Mouse (Mus musculus): ENCODE data around the gene Cldn5. TPM values are rescaled to one million over a fixed set of nuclear protein-coding genes. Genes with fewer than 3 reads are reported as not detected.

The Cldn5 gene
- polyA plus RNA-seq (2016; fragmentation: Nextera tagmentation; extraction: Ambion mirVana): 24.4 and 24.7 TPM in 2 replicates

DNA sequence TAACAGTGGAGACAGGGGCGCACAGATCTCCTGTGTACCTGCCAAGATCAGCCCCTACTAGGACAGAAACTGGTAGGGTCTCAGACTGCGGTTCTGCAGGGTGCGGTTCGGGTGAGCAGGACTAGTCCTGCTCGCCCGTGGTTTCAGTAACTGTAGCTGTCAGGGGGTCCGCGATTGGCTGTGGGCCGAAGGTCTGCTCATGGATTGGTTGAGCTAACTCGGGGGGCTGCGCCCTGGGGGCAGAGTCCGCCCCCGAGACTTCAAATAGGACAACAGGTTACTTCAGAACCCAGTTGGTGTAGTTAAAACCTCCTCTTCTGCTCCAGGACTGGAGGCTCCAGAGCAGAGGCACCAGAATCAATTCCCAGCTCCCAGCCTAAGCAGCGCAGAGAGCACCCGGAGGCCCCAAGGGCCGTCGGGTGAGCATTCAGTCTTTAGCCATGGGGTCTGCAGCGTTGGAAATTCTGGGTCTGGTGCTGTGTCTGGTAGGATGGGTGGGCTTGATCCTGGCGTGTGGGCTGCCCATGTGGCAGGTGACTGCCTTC is at the start of gene Cldn5:
TSS of gene Cldn5 (plus strand) at position 292 of the 545 bp plus-strand sequence.
- Histone ChIP-seq H3K4me3 (replicated peaks) (peak within 1 kb of the TSS; percentile 40), H3K9me3 (no peaks in the 10 kb centered on the region), H3K27ac (no peak within 1 kb of the TSS), H3K4me2 (peak within 1 kb of the TSS; percentile 50), H3K36me3 (replicated peaks) (peaks cover 14% of the 10 kb centered on the region), H3K4me1 (peaks cover 20% of the 10 kb centered on the region), H3K27me3 (peaks cover 61% of the 10 kb centered on the region), H3K9ac (peak within 1 kb of the TSS; percentile 17; the same call in 1 of the 2 replicates)
- peak; percentile 31; the same call in 1 of the 2 replicates for ATAC-seq (ENCODE audit: low FRiP score)
- WGBS: 5% methylated on average over 19 of the region's 19 CpGs

GRCm38 (mm10) chr16:18727536-18728499 is 48.8 kb upstream of the Cldn5 start:
- no peak overlapping the region for H3K4me2 ChIP-seq
- H3K9ac ChIP-seq: no peak overlapping the region
- H3K27me3 ChIP-seq: no peaks in the 10 kb centered on the region
- WGBS: 70% methylated on average over 10 of the region's 10 CpGs
- no peaks in the 10 kb centered on the region for H3K4me1 ChIP-seq
- H3K36me3 ChIP-seq (replicated peaks): no peaks in the 10 kb centered on the region
- no peak overlapping the region for H3K4me3 ChIP-seq (replicated peaks)
- H3K9me3 ChIP-seq: no peaks in the 10 kb centered on the region
- H3K27ac ChIP-seq: no peak overlapping the region
- ATAC-seq (ENCODE audit: low FRiP score): no peak

DNA sequence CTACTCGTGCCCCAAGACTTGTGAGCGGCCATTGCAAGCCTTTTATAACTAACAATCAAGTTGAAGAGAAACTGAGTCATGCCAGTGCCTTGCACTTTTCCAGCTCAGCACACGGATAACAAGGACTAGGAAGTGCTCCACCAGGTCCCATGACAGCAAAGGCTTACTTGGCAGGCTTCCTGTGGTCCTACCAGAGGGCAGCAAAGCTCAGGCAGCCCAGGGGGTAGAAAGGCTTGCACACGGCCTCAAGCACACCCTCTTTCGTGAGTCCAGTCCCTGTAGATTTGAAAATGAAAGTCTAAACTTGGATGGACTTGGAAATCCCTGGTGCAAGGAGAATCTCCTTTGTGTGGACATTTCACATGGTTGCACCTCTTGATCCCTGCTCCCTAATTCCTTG is 47.5 kb upstream of the Cldn5 start:
- no peak overlapping the region for H3K9ac ChIP-seq
- no peaks in the 10 kb centered on the region for H3K9me3 ChIP-seq
- H3K4me2 ChIP-seq: no peak overlapping the region
- no peaks in the 10 kb centered on the region for H3K4me1 ChIP-seq
- no peak overlapping the region for H3K4me3 ChIP-seq (replicated peaks)
- ATAC-seq (ENCODE audit: low FRiP score): no peak
- no peak overlapping the region for H3K27ac ChIP-seq
- no peaks in the 10 kb centered on the region for H3K36me3 ChIP-seq (replicated peaks)
- WGBS: 80% methylated on average over 5 of the region's 5 CpGs
- no peaks in the 10 kb centered on the region for H3K27me3 ChIP-seq

DNA sequence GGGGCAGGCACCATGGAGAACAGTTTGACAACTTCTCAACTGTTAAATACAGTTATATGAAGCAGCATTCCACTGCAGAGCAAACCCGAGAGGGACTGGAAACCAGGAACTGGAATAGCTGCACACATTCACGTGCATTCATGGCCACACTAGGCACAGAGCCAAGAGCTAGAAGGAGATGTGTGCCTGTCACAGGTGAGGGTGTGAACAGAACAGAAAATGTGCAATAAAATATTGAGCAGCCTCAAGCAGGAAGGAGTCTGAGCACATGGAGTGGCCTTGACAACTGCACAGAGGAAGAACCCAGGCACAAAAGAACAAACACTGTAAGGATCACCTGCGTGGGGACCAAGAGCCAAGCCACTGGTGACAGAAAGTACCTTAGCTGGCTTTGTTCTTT is 46.0 kb upstream of the Cldn5 start:
- Histone ChIP-seq H3K9me3 (no peaks in the 10 kb centered on the region), H3K4me2 (no peak overlapping the region), H3K4me1 (no peaks in the 10 kb centered on the region), H3K36me3 (replicated peaks) (no peaks in the 10 kb centered on the region), H3K9ac (no peak overlapping the region), H3K27me3 (no peaks in the 10 kb centered on the region), H3K27ac (no peak overlapping the region), H3K4me3 (replicated peaks) (no peak overlapping the region)
- 78% methylated on average over 3 of the region's 3 CpGs for WGBS
- ATAC-seq (ENCODE audit: low FRiP score): no peak

- H3K4me1 ChIP-seq: no peaks in the 10 kb centered on the region
- H3K9me3 ChIP-seq: no peaks in the 10 kb centered on the region
- 71% methylated on average over 20 of the region's 20 CpGs for WGBS
- ATAC-seq (ENCODE audit: low FRiP score): no peak
- H3K9ac ChIP-seq: no peak overlapping the region
- no peak overlapping the region for H3K27ac ChIP-seq
- no peak overlapping the region for H3K4me3 ChIP-seq (replicated peaks)
- 0 out of 2 replicates have a peak, but pooled peaks cover 4% of the 10 kb centered on the region for H3K27me3 ChIP-seq
- H3K4me2 ChIP-seq: no peak overlapping the region
- no peaks in the 10 kb centered on the region for H3K36me3 ChIP-seq (replicated peaks)
Measured at GRCm38 (mm10) chr16:18733100-18733956, 43.3 kb upstream of the Cldn5 start.

DNA sequence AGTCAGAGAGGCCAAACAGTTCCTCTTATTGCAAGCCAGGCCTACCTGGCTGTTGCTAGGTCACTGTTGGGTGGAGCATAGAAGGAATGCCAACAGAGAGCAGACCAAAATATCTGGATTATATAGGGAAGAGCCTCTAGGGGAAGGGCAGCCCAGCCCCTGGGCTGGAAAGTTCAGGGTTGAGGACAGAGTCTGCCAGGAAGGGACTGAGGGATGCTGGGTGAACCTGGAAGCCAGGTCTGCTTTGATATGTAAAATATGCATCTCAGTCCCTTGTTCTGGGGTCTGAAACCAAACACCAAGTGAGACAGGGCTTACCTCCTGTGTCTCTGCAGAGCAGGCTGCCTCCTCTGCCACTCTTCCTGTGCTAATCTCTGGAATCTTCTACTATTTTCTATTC is 38.3 kb upstream of the Cldn5 start:
- 0 out of 2 replicates have a peak, but pooled peaks cover 4% of the 10 kb centered on the region for H3K27me3 ChIP-seq
- no peak overlapping the region for H3K27ac ChIP-seq
- no peaks in the 10 kb centered on the region for H3K4me1 ChIP-seq
- no peaks in the 10 kb centered on the region for H3K36me3 ChIP-seq (replicated peaks)
- no peak overlapping the region for H3K4me3 ChIP-seq (replicated peaks)
- H3K4me2 ChIP-seq: no peak overlapping the region
- H3K9me3 ChIP-seq: no peaks in the 10 kb centered on the region
- ATAC-seq (ENCODE audit: low FRiP score): no peak
- H3K9ac ChIP-seq: no peak overlapping the region

GRCm38 (mm10) chr16:18746268-18747122 is 30.2 kb upstream of the Cldn5 start:
- H3K9me3 ChIP-seq: no peaks in the 10 kb centered on the region
- no peaks in the 10 kb centered on the region for H3K36me3 ChIP-seq (replicated peaks)
- WGBS: 87% methylated on average over 20 of the region's 20 CpGs

GRCm38 (mm10) chr16:18751101-18751500 is 25.5 kb upstream of the Cldn5 start:
- Histone ChIP-seq H3K9me3 (no peaks in the 10 kb centered on the region), H3K4me2 (no peak overlapping the region), H3K4me3 (replicated peaks) (no peak overlapping the region), H3K36me3 (replicated peaks) (no peaks in the 10 kb centered on the region), H3K9ac (no peak overlapping the region), H3K27me3 (no peaks in the 10 kb centered on the region), H3K27ac (no peak overlapping the region), H3K4me1 (no peaks in the 10 kb centered on the region)
- 80% methylated on average over 11 of the region's 11 CpGs for WGBS
- no peak for ATAC-seq (ENCODE audit: low FRiP score)

More at GRCm38 (mm10) chr16:18746268-18747122, 30.2 kb upstream of the Cldn5 start:
- Histone ChIP-seq H3K4me2 (no peak overlapping the region), H3K27me3 (no peaks in the 10 kb centered on the region; the same call in 1 of the 2 replicates), H3K4me1 (no peaks in the 10 kb centered on the region), H3K4me3 (replicated peaks) (no peak overlapping the region), H3K9ac (no peak overlapping the region), H3K27ac (no peak overlapping the region)
- ATAC-seq (ENCODE audit: low FRiP score): no peak

GRCm38 (mm10) chr16:18751885-18752499 is 24.7 kb upstream of the Cldn5 start:
- H3K9me3 ChIP-seq: no peaks in the 10 kb centered on the region
- H3K4me2 ChIP-seq: no peak overlapping the region
- no peak overlapping the region for H3K27ac ChIP-seq
- no peaks in the 10 kb centered on the region for H3K27me3 ChIP-seq
- no peaks in the 10 kb centered on the region for H3K4me1 ChIP-seq
- no peak overlapping the region for H3K9ac ChIP-seq
- ATAC-seq (ENCODE audit: low FRiP score): no peak
- no peak overlapping the region for H3K4me3 ChIP-seq (replicated peaks)
- 83% methylated on average over 10 of the region's 10 CpGs for WGBS
- no peaks in the 10 kb centered on the region for H3K36me3 ChIP-seq (replicated peaks)

DNA sequence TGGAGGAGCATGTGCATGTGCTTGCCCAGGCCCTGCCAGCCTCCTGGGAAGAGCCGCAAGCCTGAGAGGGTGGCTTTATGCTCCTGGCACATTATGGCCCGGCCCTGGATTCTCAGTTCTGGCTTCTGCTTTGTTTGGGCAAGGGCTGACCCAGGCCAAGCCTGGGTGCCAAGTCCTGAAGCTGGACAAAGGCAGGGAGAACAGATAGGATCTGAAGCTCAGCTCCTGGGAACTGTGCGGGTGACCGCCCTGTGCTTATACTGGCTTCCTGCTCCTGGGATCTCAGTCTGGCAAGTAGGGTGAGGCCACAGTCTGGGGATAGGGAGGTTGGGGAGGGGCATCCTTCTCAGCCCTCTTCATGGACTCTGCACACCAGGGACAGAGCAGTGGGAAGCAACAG is 14.9 kb upstream of the Cldn5 start:
- 88% methylated on average over 4 of the region's 4 CpGs for WGBS
- Histone ChIP-seq H3K36me3 (replicated peaks) (no peaks in the 10 kb centered on the region), H3K4me2 (no peak overlapping the region), H3K27me3 (no peaks in the 10 kb centered on the region), H3K9ac (no peak overlapping the region), H3K4me3 (replicated peaks) (no peak overlapping the region), H3K4me1 (no peaks in the 10 kb centered on the region), H3K27ac (no peak overlapping the region), H3K9me3 (no peaks in the 10 kb centered on the region)
- ATAC-seq (ENCODE audit: low FRiP score): no peak

- Histone ChIP-seq H3K27ac (no peak overlapping the region), H3K27me3 (no peaks in the 10 kb centered on the region), H3K4me2 (no peak overlapping the region), H3K4me1 (no peaks in the 10 kb centered on the region), H3K9ac (no peak overlapping the region), H3K36me3 (replicated peaks) (no peaks in the 10 kb centered on the region), H3K4me3 (replicated peaks) (no peak overlapping the region), H3K9me3 (no peaks in the 10 kb centered on the region)
- no peak for ATAC-seq (ENCODE audit: low FRiP score)
- 74% methylated on average over 3 of the region's 3 CpGs for WGBS
Measured at GRCm38 (mm10) chr16:18762960-18763359, 13.7 kb upstream of the Cldn5 start.
